Mouse (Mus musculus): ENCODE data around the gene Vmn1r80.
"Not testable (repeated sequence)": the region's sequence is repeated elsewhere in the genome, so short reads cannot be mapped to it uniquely, and the experiment has no call there.

DNA sequence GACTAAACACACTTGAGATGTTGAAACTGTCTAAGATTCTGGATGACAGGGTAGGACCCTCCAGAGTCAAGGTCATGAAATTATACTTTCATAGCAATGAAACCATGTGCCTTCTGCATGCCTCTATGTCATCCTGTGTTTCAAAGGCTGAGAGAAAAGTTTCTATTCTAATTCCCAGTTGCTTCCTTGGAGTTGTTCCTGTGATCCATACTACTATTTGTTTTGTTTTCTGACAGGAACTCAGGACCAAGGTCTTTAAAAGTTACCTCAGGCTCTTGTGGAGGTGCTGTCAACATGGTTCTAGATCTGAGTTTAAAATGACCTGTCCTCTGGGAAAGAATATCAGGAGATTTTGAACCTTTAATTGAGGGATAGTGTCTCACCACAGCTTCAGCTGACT, 18.1 kb upstream of the Vmn1r80 start, which contains the start of gene Vmn1r79:
- not testable (repeated sequence) for TF ChIP-seq CTCF (IDR thresholded peaks at IDR 0.05; ENCODE audit: borderline replicate concordance, extremely low read depth, insufficient read depth, insufficient read length); POLR2A (IDR thresholded peaks at IDR 0.05; ENCODE audit: borderline replicate concordance, extremely low read depth, insufficient read depth, insufficient read length, poor library complexity, severe bottlenecking)
